Comparison of ENCODE assay signal across 14 mouse cellular contexts in the genomic region with DNA sequence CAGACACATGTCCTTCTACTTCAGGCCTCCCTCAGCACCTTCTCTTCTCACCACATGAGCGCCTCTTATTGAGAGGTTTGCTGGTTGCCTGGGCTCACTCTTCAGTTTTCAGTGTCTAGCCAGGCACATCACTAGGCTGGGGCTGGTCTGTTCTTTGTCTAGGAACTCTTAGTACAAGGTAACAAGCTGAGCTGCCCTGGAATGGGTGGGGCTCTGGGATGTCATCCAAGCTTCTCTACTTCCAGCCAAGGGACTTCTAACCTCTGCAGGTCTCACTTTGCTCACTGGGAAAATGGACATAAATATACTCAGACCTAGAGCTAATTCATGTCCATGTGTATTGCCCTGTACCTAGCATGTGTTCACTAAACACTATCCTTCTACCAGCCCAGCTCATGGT.
"Had no signal": no experiment of that assay in that cellular context is flagged by ENCODE, and none has a peak within 500 bp of the region (broad histone marks: within the 10 kb centered on the region; RNA-seq: fewer than 3 reads in every experiment).

No protein-coding gene starts in this region.

- H3K36me3 ChIP-seq: limb, embryonic 10.5 days; liver, embryonic 13.5 days; lung, embryonic 15.5 days; midbrain, embryonic 15.5 days; neural tube, embryonic 12.5 days had no signal

- H3K9me3 ChIP-seq: limb, embryonic 10.5 days; liver, embryonic 13.5 days; lung, embryonic 15.5 days; midbrain, embryonic 15.5 days; neural tube, embryonic 12.5 days had no signal

- H3K4me3 ChIP-seq: left cerebral cortex, adult 2 months; limb, embryonic 10.5 days; liver, embryonic 13.5 days; lung, embryonic 15.5 days; megakaryocyte, embryonic 14.5 days; midbrain, embryonic 15.5 days; neural tube, embryonic 12.5 days had no signal

- H3K4me1 ChIP-seq: limb, embryonic 10.5 days; lung, embryonic 15.5 days; midbrain, embryonic 15.5 days; neural tube, embryonic 12.5 days had no signal

- ATAC-seq: intestine, postnatal 0 days; midbrain, embryonic 15.5 days had no signal

- H3K4me2 ChIP-seq: liver, embryonic 13.5 days; lung, embryonic 15.5 days; midbrain, embryonic 11.5 days; midbrain, embryonic 15.5 days; neural tube, embryonic 12.5 days had no signal

- DNase-seq: liver, embryonic 13.5 days; liver, postnatal 0 days; lung, postnatal 14 days; thymus, postnatal 4 days had no signal

- H3K27ac ChIP-seq: left cerebral cortex, adult 2 months; limb, embryonic 10.5 days; liver, embryonic 13.5 days; lung, embryonic 15.5 days; macrophage; midbrain, embryonic 15.5 days; neural tube, embryonic 12.5 days; stomach, postnatal 0 days had no signal

- H3K27me3 ChIP-seq: liver, embryonic 13.5 days; lung, embryonic 15.5 days; megakaryocyte, embryonic 14.5 days; midbrain, embryonic 15.5 days; neural tube, embryonic 12.5 days had no signal

- H3K9ac ChIP-seq: liver, embryonic 13.5 days; liver, postnatal 0 days; lung, embryonic 15.5 days; midbrain, embryonic 15.5 days; neural tube, embryonic 12.5 days had no signal
